ENCODE assay signal across 8 mouse cellular contexts in the genomic region with DNA sequence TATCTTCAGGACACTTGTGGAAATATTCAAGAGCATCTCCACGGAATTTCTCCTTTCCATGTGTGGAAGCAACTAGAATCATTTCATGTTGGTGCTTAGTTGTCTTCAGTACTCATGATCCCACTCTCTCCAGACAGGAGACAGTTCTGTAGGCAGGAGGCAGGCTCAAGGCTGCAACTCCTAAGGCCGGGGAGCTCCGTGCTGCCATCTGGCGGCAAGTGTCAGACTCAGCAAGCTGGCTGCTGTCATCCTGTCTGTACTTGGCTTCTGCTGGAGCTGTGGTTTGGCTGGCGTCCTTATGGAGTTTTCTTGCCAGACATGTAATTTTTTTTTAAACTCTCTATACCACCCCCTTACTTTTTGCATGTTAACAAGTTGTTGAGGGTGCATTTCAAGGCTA. TPM values are rescaled to one million over a fixed set of nuclear protein-coding genes. Genes with fewer than 3 reads are reported as not detected.
DNase-seq lines count a peak whose midpoint lies in the region; ATAC-seq and TF ChIP-seq lines count a peak whose summit lies in the region.

No protein-coding gene starts in this region.

- H3K9me3 ChIP-seq in embryonic facial prominence, embryonic 11.5 days (replicated peaks; ENCODE audit: control insufficient read depth, low read length), result no peaks in the 10 kb centered on the region
- no peaks in the 10 kb centered on the region for H3K9me3 ChIP-seq in kidney, embryonic 16.5 days (ENCODE audit: low read length)
- no peaks in the 10 kb centered on the region for H3K9me3 ChIP-seq in liver, embryonic 11.5 days (ENCODE audit: control insufficient read depth, low read length)
- no peaks in the 10 kb centered on the region for H3K9me3 ChIP-seq in neural tube, embryonic 12.5 days

- H3K4me3 ChIP-seq in embryonic facial prominence, embryonic 11.5 days (ENCODE audit: low read depth, low read length), result no peak overlapping the region
- no peak overlapping the region for H3K4me3 ChIP-seq in kidney, embryonic 16.5 days (ENCODE audit: low read length)
- H3K4me3 ChIP-seq in liver, embryonic 11.5 days (ENCODE audit: low read depth, low read length), result no peak overlapping the region
- no peak overlapping the region for H3K4me3 ChIP-seq in neural tube, embryonic 12.5 days
- H3K4me3 ChIP-seq in testis, adult 2 months (ENCODE audit: control insufficient read depth, low read depth, low read length), result no peak overlapping the region

- H3K4me2 ChIP-seq in embryonic facial prominence, embryonic 11.5 days (ENCODE audit: low read depth, low read length), result no peak overlapping the region
- no peak overlapping the region for H3K4me2 ChIP-seq in kidney, embryonic 16.5 days (replicated peaks; ENCODE audit: low read depth, low read length)
- H3K4me2 ChIP-seq in liver, embryonic 11.5 days, result no peak overlapping the region
- no peak overlapping the region for H3K4me2 ChIP-seq in neural tube, embryonic 12.5 days (replicated peaks)

- 14% methylated on average over 5 of the region's 5 CpGs for WGBS in embryonic facial prominence, embryonic 11.5 days
- 6% methylated on average over 5 of the region's 5 CpGs for WGBS in kidney, embryonic 16.5 days
- WGBS in liver, embryonic 11.5 days, result 5% methylated on average over 5 of the region's 5 CpGs
- WGBS in neural tube, embryonic 12.5 days, result 8% methylated on average over 5 of the region's 5 CpGs

- no peak overlapping the region for H3K27ac ChIP-seq in embryonic facial prominence, embryonic 11.5 days (replicated peaks; ENCODE audit: low read depth, low read length)
- no peak overlapping the region for H3K27ac ChIP-seq in kidney, embryonic 16.5 days (ENCODE audit: low read length)
- no peak overlapping the region for H3K27ac ChIP-seq in liver, embryonic 11.5 days (ENCODE audit: low read depth, low read length)
- H3K27ac ChIP-seq in neural tube, embryonic 12.5 days, result no peak overlapping the region
- no peak overlapping the region for H3K27ac ChIP-seq in testis, adult 2 months (ENCODE audit: control insufficient read depth, insufficient read depth, low read depth, low read length)

- no peak overlapping the region for H3K9ac ChIP-seq in embryonic facial prominence, embryonic 11.5 days (replicated peaks; ENCODE audit: low read length)
- H3K9ac ChIP-seq in kidney, embryonic 16.5 days (replicated peaks; ENCODE audit: low read length), result no peak overlapping the region
- H3K9ac ChIP-seq in liver, embryonic 11.5 days (ENCODE audit: low read depth, low read length), result no peak overlapping the region
- no peak overlapping the region for H3K9ac ChIP-seq in neural tube, embryonic 12.5 days

- peak; percentile 77; the same call in 1 of the 2 replicates for TF ChIP-seq CTCF in testis, adult 2 months (IDR thresholded peaks at IDR 0.05; ENCODE audit: control insufficient read depth, insufficient read depth, insufficient replicate concordance, low read depth, low read length)

- H3K27me3 ChIP-seq in embryonic facial prominence, embryonic 11.5 days (ENCODE audit: control insufficient read depth, insufficient read depth, low read length), result 0 out of 2 replicates have a peak, but pooled peaks cover 2% of the 10 kb centered on the region
- H3K27me3 ChIP-seq in kidney, embryonic 16.5 days (ENCODE audit: insufficient read depth, low read length), result no peaks in the 10 kb centered on the region
- H3K27me3 ChIP-seq in liver, embryonic 11.5 days (replicated peaks; ENCODE audit: control insufficient read depth, insufficient read depth, low read length), result no peaks in the 10 kb centered on the region
- no peaks in the 10 kb centered on the region for H3K27me3 ChIP-seq in neural tube, embryonic 12.5 days (replicated peaks)
- no peaks in the 10 kb centered on the region for H3K27me3 ChIP-seq in testis, adult 2 months (ENCODE audit: control insufficient read depth, insufficient read depth, low read length)

- no peak for TF ChIP-seq POLR2A in testis, adult 2 months (IDR thresholded peaks at IDR 0.05; ENCODE audit: control insufficient read depth, low read depth, low read length)

- no peaks in the 10 kb centered on the region for H3K36me3 ChIP-seq in embryonic facial prominence, embryonic 11.5 days (replicated peaks; ENCODE audit: control insufficient read depth, insufficient read depth, low read depth, low read length)
- no peaks in the 10 kb centered on the region for H3K36me3 ChIP-seq in kidney, embryonic 16.5 days (ENCODE audit: insufficient read depth, low read length)
- H3K36me3 ChIP-seq in liver, embryonic 11.5 days (ENCODE audit: control insufficient read depth, insufficient read depth, low read length), result no peaks in the 10 kb centered on the region
- no peaks in the 10 kb centered on the region for H3K36me3 ChIP-seq in neural tube, embryonic 12.5 days
- H3K36me3 ChIP-seq in testis, adult 2 months (ENCODE audit: control insufficient read depth, insufficient read depth, low read length), result no peaks in the 10 kb centered on the region

- no peaks in the 10 kb centered on the region for H3K4me1 ChIP-seq in embryonic facial prominence, embryonic 11.5 days (ENCODE audit: control insufficient read depth, insufficient read depth, low read length)
- peaks cover 24% of the 10 kb centered on the region for H3K4me1 ChIP-seq in kidney, embryonic 16.5 days (ENCODE audit: insufficient read depth, low read length)
- H3K4me1 ChIP-seq in liver, embryonic 11.5 days (replicated peaks; ENCODE audit: control insufficient read depth, insufficient read depth, low read length), result no peaks in the 10 kb centered on the region
- H3K4me1 ChIP-seq in neural tube, embryonic 12.5 days, result peaks cover 5% of the 10 kb centered on the region; the same call in 1 of the 2 replicates
- H3K4me1 ChIP-seq in testis, adult 2 months (ENCODE audit: control insufficient read depth, insufficient read depth, low read length), result peaks cover 8% of the 10 kb centered on the region

- peak; percentile 53; the same call in 1 of the 2 replicates for ATAC-seq in embryonic facial prominence, embryonic 11.5 days (replicated peaks; ENCODE audit: insufficient number of reproducible peaks, low FRiP score, low TSS enrichment, low read depth)
- ATAC-seq in kidney, embryonic 16.5 days (ENCODE audit: low FRiP score, low TSS enrichment), result peak; percentile 77; the same call in 1 of the 2 replicates
- no peak for ATAC-seq in liver, embryonic 11.5 days (replicated peaks; ENCODE audit: low FRiP score)
- ATAC-seq in neural tube, embryonic 12.5 days (ENCODE audit: low FRiP score, low read depth), result peak; percentile 69; the same call in 1 of the 2 replicates

- peak; percentile 93 for DNase-seq in 3T3-L1 (ENCODE audit: low read depth, low spot score)
- DNase-seq in adrenal gland, postnatal 36 days, result peak; percentile 87 to 89
- DNase-seq in embryonic facial prominence, embryonic 11.5 days (ENCODE audit: low spot score), result peak; percentile 85
- DNase-seq in heart, adult 8-10 months (ENCODE audit: low spot score), result peak; percentile 77
- peak; percentile 47 for DNase-seq in liver, embryonic 11.5 days (ENCODE audit: low spot score)

RNA-seq across cellular contexts. Expression of gene Bmper, which starts 27.1 kb away (rescaled TPM):
- 1 to 10 TPM; 2.2 to 2.7 TPM for total RNA-seq in adrenal gland, postnatal 36 days (2021)
- 9.6 and 10.8 TPM in 2 replicates for polyA plus RNA-seq in embryonic facial prominence, embryonic 11.5 days (2014; fragmentation: Nextera tagmentation; extraction: Ambion mirVana)
- 1 to 10 TPM; 1.5 to 3.3 (median 2.5) TPM for total RNA-seq in heart, adult 8-10 months (2022)
- 20.3 and 21.0 TPM in 2 replicates for polyA plus RNA-seq in kidney, embryonic 16.5 days (2015; fragmentation: Nextera tagmentation; extraction: Ambion mirVana)
- polyA plus RNA-seq in liver, embryonic 11.5 days (2014; fragmentation: Nextera tagmentation; extraction: Ambion mirVana), result 1.6 and 2.2 TPM in 2 replicates
- polyA plus RNA-seq in neural tube, embryonic 12.5 days (2016; fragmentation: Nextera tagmentation; extraction: Ambion mirVana), result 8.5 TPM in 2 replicates
- polyA plus RNA-seq in testis, adult 2 months (2012; rRNA removed), result 0.30 and 0.38 TPM in 2 replicates
